Mouse (Mus musculus): Measurements from ENCODE around the gene Cyb5r1. TPM values are rescaled to one million over a fixed set of nuclear protein-coding genes. Genes with fewer than 3 reads are reported as not detected.

The Cyb5r1 gene
- 26.4 TPM for polyA plus RNA-seq (2017; shearing (Covaris generic))

DNA sequence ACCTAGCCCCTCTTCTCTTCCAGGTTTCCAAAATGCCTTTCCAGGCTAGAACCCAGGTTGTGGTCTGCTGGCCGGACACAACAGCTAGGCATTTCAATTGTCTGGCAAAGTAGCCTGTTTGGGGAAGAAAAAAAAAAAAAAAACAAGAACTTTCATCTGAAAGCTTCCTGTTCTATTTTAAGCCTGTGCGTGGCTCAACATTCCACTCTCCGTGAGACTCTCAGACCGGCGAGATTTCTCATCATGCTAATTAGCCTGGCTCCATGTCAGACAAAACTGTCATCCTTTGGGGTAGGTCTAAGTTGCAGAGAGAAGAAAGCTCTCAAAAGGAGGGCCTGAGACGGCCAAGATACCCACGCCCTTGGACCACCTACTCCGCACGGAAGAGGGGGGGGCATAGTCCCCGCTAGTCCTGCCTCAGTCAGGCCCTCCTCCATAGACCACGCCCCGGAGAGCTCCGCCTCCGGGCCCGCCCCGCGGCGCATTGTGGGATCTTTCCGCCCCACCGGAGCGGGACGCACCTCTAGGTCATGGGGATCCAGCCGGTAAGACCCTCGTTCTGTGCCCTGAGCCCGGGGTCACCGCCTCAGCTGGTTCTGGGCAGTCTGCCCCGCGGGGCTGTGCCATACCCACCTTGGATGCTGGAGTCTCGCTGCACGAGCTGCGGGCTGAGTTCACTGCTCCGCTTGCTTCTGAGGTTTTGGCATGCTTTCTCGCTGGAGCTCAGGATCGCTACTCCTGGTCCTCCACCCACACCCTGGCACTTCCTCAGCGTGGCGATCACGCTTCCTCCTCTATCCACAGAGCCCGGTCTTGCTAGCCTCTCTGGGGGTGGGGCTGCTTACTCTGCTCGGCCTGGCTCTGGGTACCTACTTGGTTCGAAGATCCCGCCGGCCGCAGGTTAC is at the start of gene Cyb5r1:
Gene Cyb5r1, plus strand, starts transcription at position 51 of the 905 bp plus-strand sequence.

DNA sequence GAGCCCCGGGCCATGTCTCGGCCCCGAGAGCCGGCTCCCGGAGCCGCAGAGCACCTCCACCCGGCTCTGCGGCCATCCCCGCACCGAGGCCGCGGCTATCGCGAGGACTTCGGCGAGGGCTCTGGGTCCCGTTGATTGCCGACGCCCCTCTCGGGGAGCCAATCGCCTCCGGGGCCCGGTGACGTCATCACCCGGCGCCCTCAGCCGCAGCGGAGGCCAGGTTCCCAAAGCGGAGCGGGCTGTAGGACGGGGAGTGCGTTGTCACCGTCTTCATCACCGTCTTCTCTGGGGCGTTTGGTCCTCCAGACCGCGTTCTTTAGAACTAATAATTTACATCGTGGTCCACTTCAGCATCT is 43.5 kb upstream of the Cyb5r1 start, which contains the start of gene Tmem183a:
Gene Tmem183a, minus strand, starts transcription at position 123 of the 356 bp plus-strand sequence.

DNA sequence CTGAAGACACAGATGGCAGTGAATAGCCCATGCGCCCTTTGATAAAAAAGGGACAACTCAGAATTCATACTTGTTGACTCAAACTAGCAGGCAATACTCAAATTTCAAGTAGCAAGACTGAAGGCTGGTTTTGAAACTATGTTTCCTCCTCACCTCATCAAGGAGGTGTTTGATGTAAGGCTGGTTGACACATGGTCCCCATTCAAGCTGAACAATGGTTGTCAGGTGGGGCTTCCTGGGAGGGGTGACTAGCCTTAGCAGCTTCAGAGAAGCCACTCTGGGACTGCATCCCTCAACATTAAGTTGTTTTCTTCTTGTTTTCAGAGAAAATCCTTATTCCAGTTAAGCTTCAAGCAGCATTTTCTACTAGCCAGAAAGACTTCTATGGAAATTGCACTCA is 19.7 kb upstream of the Cyb5r1 start, which contains the start of gene 4933406M09Rik:
Gene 4933406M09Rik, plus strand, starts transcription at position 275 of the 400 bp plus-strand sequence.

DNA sequence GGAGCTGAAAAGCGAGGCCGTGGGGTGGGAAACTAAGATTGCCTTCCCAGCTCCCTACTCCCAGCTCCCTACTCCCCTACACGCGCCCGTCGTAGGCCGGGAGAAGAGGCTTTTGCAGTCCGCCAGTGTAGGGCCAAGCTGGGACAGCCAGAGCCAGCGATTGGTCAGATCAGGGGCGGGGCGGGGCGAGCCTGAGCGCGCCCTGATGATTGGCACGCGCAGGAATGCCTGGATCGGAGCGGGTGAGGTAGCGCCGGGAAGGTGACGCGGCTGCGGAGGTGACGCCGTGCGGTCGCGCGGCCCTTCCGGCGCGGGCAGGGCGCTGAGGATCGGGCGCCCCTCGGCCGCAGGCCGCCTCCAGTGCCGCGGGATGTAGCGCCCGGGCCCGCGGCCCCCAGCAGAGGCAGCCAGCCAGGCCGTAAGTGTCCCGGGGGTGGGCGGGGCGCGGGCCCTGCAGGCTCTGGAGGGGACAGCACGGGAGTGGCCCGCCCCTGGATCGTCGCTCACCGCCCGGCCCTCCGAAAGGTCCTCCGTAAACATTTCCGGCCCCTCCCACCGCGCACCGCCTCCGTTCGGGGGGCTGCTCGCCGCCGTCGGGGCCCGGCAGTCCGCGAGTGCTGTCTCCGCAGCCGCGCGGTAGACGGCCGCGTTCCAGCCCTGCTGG is 9.9 kb downstream of the Cyb5r1 start, which contains the start of gene Adipor1:
Gene Adipor1, plus strand, starts transcription at position 211 of the 664 bp plus-strand sequence.

DNA sequence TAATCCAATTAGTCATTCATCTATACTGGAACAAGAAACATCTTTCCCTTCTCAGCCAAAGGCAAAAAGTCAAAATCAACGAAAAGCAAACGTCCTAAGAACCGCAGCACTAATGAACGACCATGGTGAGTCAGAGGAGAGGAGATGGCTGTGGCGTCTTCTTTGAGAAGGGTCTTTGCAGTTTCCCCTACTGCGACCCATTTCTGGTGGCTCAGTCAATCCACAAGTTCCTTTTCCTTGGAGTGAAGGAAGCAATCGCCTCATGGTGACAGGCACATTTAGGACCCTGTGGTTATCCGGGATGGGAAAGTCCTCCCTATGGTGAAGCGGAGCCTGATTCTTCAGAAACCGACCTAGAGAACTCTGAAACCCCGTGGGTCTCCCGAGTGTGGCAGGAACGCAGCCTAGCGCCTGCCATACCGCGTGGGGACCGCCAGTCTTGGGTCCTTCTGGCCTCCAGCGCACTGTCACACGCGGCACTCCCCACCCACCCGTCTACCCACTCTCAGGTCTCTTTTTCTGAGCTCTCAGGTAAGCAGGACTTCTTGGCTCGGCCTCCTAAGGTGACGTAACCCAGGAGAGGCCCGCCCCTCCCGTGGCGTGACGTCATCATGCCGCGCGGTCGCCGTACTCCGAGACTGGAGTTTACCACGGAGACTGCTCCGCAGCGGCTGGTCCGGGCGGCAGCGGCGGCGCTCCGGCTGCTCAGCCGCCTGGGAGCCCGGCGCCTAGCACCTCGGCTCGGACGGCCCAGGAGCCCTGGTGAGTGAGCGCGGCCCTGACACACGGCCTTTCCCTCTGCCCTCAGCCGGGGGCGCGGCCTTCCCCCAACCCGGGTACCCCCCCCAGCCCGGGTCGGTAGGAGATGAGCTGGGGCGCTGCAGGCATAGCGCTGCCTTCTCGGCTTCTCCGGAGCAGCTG is 49.8 kb downstream of the Cyb5r1 start, which contains the start of gene Klhl12:
Gene Klhl12, plus strand, starts transcription at position 628 of the 921 bp plus-strand sequence.

Other genes starting within 250 kb of the Cyb5r1 start
- not detected for gene Chil1, start 223.4 kb upstream of the Cyb5r1 start, polyA plus RNA-seq (2017; shearing (Covaris generic))
- not detected for gene Mybph, start 212.1 kb upstream of the Cyb5r1 start, polyA plus RNA-seq (2017; shearing (Covaris generic))
- gene Adora1, start 170.1 kb upstream of the Cyb5r1 start, polyA plus RNA-seq (2017; shearing (Covaris generic)), result not detected
- gene Myog, start 115.6 kb upstream of the Cyb5r1 start, polyA plus RNA-seq (2017; shearing (Covaris generic)), result not detected
- gene Ppfia4, start 72.6 kb upstream of the Cyb5r1 start, polyA plus RNA-seq (2017; shearing (Covaris generic)), result 0.17 TPM
- 56.0 TPM for gene Tmem183a, start 43.6 kb upstream of the Cyb5r1 start, polyA plus RNA-seq (2017; shearing (Covaris generic))
- not detected for gene 4933406M09Rik, start 19.6 kb upstream of the Cyb5r1 start, polyA plus RNA-seq (2017; shearing (Covaris generic))
- gene Adipor1, start 9.8 kb downstream of the Cyb5r1 start, polyA plus RNA-seq (2017; shearing (Covaris generic)), result 35.4 TPM
- 17.4 TPM for gene Klhl12, start 50.0 kb downstream of the Cyb5r1 start, polyA plus RNA-seq (2017; shearing (Covaris generic))
- 45.6 TPM for gene Rabif, start 89.1 kb downstream of the Cyb5r1 start, polyA plus RNA-seq (2017; shearing (Covaris generic))
- not detected for gene Mgat4e, start 144.1 kb downstream of the Cyb5r1 start, polyA plus RNA-seq (2017; shearing (Covaris generic))
- 19.8 TPM for gene Kdm5b, start 154.6 kb downstream of the Cyb5r1 start, polyA plus RNA-seq (2017; shearing (Covaris generic))
- not detected for gene Syt2, start 241.1 kb downstream of the Cyb5r1 start, polyA plus RNA-seq (2017; shearing (Covaris generic))

All from activated CD4-positive, CD25-positive, alpha-beta regulatory T cell, adult 9 weeks (primary cell).